Mouse (Mus musculus) lung, adult 18-20 months (tissue): Measurements from ENCODE around the gene Ankrd13a.
"Not testable (repeated sequence)": the region's sequence is repeated elsewhere in the genome, so short reads cannot be mapped to it uniquely, and the experiment has no call there.

Experiments
- DNase-seq, 2 experiments: peaks; one replicate each; pipeline ENCODE4 v3.0.0; 2022; ENCODE audit warnings: mixed read lengths in 2 of 2

Gene Ankrd13a

DNA sequence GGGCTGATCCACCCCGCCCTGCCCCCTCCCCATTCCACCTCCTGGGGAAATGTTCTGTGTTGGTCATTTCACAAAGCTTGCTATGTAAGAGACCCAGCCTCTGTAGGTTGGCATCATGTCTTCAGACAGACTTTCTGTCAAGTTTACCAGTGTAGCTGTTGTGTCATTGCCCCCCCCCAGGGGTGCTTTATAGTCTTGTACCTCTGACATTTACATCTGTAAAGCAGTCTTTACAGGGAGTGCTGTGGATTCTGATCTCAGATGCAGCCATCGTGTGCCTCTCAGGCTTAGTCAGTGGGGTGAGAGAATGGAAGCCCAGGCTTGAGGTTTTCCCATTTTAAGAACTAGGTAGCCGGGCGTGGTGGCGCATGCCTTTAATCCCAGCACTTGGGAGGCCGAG, 27.4 kb downstream of the Ankrd13a start:
- DNase-seq, result no peak

DNA sequence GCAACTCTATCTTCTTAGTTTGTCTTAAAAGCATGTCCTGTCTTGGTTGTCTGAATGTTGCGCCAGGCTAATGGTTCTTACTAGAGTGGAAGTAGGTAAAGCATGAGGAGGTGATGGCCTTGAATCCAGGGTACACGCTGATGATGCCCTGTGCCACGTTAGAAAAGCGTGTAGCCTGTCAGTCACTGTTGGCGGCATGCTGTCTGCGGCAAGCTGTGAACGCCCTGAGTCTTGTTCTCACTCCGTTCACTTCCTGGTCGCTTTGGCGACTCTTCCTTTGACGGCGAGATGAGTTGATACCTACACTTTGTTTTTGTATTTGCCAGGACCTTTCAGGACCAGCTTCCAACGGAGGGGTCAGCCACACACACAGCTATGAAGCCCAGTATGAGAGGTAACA, 28.8 kb downstream of the Ankrd13a start:
- no peak for DNase-seq

DNA sequence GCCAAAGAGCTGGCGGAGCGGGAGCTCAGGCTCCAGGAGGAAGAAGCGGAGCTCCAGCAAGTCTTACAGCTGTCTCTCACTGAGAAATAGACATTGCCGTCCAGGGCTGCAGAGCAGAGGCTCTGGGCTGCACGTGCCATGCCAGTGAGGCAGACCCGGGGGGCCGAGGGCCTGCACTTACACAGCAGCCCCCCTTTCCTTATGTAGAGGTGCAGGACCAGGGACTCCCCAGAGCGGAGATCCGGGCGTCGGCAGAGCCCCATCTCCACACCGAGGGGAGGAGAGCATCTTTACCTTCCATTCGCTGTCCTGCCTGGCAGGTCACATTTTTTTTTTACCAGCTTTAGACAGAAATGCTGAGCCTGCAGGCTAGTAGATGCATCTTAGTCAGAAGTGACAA, 29.9 kb downstream of the Ankrd13a start:
- no peak for DNase-seq

DNA sequence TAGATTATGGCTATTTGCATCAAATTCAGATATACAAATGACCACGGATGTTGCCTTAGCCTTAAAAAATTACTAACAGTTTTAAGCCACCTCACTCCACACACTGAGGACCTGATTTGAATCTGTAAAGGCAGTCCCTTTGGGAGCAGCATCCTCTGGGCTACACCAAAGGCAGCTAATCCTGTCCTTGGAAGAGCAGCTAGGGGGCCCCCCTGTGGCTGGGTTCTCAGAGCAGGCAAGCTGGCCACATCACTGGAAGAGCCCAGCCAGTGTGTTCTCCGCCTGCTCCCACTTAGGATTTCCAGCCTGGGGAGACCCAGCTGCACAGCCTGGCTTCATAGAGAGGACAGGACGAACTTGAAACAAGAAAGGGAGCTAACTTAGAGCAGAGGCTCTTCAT, 30.5 kb downstream of the Ankrd13a start:
- peak; percentile 54 to 65 for DNase-seq

DNA sequence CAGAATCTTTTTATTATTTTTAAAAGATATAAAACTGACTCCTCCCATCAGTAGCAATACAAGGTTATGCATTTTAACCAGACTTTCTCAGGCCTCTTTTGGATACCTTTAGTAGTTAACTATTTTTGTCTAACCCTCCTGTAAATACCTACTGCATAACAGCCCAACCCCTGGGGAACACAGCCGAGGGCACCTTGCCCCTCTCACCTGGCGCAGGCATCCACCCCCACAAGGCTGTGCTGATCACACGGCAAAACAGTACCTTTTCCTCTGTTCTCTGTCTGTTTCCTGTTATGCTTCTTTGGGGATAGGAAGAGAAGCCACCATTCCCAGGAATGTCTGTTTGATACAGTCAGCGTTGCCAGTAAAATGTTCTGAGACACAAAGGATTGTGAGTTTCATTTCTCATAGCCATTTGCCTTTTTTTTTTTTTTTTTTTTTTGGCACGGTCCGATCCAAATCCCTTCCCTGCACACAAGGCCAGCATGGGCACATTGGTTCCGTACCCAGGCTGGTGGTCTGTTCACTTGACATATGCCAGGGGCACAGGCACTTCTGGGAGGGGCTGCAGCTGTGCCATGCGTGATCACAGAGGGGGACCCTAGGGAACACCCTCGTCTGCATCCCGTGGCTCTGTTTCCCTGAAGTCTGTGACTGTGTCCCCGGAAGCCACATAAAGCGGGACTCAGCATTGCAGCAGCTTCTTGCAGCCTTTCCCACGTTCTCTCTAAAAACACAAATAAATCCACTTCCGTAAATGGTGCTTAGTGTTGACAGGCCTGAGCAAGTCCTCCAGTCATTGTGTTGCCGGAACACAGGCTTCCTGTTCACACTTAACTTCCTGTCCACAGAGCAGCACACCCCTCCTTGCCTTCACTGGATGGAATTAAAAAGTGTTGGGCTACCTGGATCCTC, 31.2 kb downstream of the Ankrd13a start:
- DNase-seq, result no peak

DNA sequence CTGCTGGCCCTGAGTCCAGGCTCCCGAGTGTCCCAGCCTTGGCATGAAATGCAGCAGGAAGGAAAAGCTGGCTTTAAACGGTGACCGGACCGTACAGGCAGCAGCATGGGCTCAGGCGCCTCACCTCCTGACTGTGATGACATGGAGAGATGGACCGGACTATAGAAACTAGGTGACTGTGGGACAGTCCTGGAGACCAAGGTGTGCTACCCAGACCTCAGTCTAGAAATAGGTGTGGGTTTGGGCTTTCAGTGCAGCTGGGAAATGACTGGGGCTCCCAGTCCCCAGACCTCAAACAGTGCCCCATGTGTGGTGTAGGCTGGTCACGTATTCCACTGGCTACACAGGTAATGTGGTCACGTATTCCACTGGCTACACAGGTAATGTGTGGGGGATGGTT, 32.2 kb downstream of the Ankrd13a start:
- no peak for DNase-seq

DNA sequence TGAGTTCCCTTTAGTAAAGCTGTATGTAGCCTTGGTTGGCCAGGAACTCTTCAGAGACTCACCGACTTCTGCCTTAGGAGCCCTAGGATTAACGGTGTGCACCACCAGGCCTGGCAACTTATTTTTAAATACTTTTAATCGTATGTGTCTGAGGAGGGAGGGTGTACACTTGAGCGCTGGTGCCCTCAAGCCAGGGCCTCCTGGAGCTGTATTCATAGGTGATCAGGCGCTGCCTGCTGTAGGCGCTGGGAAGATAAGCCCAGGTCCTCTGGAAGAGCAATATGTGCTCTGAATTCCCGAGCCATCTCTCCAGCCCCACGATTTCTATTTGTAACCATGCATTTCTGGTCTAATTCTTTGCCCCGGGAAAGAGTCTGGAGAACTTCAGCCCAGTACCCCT, 32.6 kb downstream of the Ankrd13a start:
- no peak for DNase-seq

DNA sequence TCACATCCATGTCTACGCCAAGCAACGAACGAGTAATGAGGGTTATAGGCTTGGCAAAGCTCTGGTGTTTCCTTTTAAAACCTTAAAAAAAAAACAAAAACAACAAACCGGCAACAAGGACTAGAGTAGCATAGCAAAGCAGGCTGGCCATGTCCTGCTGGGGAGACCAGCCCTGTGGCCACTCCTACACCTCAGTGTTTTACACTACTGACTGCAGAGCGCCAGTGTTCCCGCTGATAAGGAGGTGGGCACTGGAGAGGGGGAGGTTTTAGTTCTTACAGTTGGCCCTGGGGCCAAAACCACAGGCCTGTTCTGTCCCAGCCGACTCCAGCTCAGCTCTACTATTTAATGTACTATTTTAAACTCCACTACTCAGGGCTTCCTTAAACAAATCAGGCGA, 33.0 kb downstream of the Ankrd13a start:
- DNase-seq, result no peak

DNA sequence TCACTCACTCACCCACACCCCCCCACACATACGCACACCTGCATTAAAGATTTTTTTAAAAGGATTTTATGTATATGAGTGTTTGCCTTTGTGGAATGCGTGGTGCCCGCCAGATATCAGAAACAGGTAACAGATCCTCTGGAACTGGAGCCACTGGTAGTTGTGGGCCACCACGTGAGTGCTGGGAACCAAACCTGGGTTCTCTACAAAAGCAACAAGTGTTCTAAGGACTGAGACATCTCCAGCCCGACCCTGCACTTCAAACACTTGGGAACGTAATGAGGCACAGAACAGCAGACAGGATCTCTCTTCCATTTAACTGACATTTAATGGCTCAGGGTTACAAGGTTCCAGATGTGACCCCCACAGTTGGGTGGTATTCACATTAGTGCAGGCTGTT, 33.4 kb downstream of the Ankrd13a start:
- DNase-seq, result no peak

DNA sequence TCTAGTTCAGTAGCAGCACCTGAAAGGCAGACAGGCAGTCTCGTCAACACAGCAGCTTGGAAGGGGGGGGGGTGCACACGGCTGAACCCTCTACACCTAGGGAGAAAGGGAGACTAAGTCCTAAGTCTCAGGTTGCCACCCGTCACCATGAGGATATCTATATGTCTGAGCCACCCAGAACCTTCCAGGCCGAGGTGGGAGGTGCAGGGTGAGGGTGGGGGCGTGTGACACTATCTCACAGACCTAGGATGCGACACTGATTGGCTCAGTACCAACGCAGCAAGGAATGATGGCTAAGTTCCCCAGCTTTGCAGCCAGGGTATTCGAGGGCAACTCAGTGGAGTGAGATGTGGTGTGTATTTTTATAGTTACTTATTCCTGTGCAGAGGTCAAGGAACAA, 33.9 kb downstream of the Ankrd13a start:
- DNase-seq, result no peak

DNA sequence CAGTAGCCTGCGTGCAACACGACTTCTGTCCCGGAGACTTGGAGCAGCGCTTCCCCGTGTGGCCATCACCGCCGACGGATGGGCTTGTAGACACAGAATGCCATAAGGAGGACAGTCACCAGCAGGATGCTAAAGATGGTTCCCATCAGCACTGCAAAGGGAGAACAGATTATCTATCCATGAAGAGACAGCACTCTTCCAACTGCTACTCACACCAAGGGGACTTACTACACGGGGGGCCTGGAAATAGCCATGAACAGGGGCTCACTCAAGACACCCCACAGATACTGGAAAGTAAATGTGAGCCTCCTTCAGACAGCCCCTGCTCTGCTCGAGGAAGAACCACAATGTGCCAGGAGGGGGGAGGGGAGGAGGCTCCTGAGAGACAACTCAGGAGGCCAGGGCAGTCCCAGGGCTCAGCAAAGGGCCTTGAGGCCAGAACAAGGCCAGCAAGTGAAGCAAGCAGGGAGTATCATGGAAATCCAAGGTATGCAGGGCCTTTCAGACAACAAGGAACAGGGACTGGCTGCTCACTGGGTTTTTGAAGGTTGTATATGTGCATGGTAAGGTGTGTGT, 34.8 kb downstream of the Ankrd13a start:
- no peak for DNase-seq

DNA sequence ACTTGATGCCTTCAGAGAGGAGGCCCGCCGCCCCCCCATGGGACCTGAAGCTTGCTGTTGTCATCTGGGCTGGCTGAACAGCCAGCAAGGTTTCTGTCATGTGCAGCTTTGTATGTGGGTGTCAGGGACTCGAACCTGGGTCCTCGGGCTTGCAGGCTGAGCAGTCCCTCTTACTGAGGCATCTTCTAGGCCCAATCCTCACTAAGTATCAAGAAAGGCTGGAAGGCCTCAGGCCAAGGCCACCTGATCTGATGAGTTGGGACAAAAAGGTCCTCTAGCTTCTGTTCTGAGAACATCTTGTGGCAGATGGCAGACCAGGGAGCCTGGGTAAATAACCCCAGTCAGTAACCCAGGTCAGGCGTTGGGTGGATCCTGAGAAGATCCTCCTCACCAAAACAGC, 35.3 kb downstream of the Ankrd13a start:
- DNase-seq, result no peak

DNA sequence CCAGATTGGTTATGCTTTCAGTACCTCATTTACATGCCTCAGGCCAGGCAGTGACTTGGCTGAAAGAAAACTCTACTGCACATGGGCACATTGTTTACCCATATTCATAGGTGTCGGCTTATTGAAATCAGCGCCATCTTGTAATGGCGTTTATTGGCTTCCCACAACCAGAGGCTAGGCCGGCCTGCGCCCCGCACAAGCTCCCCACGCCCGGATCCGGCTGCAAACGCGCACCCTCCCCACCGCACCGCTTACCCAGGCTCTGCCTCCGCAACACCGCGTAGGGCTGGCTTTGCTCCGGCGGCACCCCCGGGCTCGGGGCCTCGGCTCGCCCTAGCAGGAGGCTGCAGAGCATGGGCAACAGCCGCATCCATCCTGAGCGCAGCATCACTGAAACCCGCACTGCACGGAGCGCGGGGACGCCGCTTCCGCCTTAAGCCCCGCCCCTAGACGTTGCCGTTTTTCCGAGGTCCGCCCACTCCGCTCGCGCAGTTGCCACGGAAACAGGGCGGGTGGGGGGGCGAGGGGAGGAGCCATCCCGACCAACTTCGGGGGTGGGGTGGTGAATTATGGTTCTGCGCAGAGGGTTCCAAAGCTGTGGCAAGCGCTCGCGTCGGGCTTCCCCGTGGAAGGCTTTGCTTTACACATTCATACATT, 39.2 kb downstream of the Ankrd13a start:
- DNase-seq, result peak; percentile 80 to 82

DNA sequence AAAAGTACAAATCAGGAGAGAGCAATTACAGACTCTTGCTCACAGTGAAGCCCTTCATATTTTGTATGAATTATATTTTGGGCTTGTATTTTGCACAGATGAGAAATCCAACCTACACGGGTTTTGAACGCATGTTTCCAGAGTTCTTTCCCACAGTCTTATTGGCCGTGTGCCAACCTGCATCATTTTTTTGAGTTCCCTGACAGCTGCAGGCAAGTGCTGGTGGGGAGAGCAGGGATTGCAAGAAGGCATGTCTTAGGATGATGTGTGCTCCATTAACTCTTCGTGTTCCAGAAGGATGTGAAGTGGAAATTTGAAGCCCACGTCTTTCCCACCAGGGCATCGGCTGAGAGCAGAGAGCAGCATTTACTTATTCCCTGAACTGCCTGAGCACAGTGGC, 42.1 kb downstream of the Ankrd13a start:
- no peak for DNase-seq

DNA sequence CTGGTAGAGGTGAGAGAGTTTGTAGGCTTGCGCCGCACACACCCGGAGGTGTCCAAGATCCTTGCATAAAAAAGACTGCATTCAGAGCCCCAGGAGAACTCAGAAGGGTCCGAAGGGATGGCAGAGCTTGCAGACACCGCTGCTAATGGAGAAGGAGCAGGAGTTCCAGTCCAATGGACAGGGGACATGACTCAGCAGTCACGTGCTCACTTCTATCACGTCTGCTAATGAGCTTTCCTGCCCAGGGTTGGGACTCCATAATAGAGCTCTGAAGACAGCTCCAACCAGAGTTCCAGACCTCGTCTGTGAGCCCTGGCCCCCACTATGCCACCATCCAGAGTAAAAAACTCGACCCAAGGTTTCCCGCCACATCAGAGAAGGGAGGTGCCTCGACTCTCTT, 43.6 kb downstream of the Ankrd13a start:
- no peak for DNase-seq

DNA sequence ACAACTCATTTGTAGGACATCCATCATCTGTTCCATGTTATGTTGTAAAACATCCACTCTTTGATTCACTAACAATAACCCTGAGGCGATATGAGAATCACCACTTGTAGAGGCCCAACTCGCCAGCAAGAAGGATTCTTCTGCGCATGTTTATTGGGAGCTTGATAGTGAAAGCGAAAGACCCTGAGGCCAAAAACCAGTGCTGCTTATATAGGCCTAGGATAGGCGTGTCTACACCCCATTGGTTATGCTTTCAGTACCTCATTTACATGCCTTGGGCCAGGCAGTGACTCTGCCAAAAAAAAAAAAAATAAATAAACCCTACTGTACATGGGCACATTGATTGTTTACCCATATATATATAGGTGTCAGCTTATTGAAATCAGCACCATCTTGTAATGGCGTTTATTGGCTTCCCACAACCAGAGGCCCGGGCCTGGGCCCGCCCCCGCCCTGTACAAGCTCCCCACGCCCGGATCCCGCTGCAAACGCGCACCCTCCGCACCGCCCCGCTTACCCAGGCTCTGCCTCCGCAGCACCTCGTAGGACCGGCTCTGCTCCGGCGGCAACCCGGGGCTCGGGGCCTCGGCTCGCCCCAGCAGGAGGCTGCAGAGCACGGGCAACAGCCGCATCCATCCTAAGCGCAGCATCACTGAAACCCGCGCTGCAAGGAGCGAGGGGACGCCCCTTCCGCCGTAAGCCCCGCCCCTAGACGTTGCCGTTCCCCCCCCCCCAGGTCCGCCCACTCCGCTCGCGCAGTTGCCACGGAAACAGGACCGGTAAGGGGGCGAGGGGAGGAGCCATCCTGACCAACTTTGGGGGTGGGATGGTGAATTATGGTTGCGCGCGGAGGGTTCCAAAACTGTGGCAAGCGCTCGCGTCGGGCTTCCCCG, 48.6 kb downstream of the Ankrd13a start, which contains the start of gene 1500011B03Rik:
Gene 1500011B03Rik, minus strand, starts transcription at position 673 of the 893 bp plus-strand sequence.
- DNase-seq, result peak; percentile 50 to 64

DNA sequence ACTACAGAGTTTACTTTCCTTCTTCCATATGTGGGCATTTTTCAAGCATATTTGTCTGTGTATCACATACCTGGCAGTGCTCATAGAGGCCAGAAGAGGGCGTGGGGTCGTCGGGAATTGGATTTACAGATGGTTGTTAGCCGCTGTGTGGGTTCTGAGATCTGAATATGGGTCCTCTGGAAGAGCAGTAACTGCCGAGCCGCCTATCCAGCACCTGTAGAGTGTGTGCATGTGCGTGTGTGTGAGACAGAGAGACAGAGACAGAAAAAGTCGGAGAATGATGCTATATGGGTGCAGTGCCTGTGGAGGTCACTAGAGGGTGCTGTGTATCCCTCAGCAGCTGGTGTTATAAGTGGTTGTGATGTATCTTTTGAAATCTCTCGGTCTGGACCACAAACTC, 49.7 kb downstream of the Ankrd13a start:
- peak; percentile 27 to 38 for DNase-seq

DNA sequence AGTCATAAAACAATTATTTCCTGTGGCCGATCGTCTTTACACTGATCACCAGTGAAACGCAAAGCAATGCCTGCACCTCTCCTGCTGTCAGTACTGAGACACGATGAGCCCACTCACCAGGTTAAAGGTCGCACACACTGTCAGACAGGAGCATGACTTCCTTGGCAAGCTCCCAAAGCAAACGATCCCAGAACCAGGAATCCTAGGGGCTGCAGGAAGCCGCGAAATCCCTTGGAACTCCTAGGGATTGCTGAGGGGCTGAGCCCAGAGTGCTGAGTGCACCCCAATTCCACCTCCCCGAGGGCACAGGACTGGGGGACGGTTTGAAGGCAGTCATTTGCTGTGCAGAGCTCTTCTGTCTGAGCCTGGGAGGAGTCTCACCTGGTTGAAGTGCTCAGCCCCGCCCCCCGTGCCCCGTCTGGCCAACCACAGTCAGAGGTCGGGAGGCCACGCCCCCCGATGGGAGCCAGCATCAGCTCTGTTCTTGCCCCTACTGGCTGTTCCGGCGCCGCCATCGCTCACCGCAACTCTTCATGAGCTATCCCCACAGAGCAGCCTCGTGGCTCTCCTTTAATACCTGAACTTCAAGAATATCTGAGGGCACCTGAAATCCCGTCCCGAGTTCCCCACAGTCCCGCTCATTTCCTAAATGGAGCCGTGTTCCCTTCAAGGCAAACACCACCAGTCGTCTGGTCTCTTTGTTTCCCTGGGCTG, 51.7 kb downstream of the Ankrd13a start:
- DNase-seq, result peak; percentile 74 to 75

DNA sequence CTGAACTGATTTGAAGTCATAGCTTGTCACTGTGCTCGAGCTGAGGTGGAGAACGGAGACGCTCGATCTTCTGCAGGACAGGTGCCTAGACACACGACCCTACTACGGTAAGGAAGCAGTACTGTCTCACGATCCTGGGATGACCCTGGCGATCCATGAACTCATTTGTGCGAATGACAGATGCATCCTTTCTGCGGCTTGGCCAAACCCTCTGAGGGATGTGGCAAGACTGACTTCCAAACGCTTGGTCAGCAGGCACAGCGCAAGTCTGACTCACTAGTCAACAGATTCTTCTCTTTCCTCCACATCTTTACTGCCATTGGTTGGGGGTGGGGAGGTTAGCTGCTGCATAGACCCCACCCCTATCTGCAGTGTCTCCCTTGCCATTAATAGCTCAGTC, 53.0 kb downstream of the Ankrd13a start:
- DNase-seq, result no peak

DNA sequence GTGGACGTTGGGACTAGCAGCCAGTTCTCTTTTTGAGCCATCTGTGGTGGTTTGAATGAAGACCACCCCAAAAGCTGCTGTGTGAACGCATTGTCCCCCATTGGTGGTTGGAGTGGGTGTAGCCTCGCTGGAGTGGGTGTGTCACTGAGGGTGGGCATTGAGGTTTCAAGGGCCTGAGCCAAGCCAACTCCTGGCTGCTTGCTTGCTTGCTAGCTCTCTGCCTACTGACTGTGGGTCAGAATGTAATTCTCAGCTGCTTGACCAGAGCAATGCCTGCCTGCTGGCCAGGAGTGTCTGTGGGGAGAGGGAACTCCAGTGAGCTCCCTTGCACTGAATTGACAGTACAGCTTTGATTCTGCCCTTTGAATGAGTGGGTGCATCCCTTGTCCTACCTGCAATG, 55.3 kb downstream of the Ankrd13a start:
- DNase-seq, result no peak

DNA sequence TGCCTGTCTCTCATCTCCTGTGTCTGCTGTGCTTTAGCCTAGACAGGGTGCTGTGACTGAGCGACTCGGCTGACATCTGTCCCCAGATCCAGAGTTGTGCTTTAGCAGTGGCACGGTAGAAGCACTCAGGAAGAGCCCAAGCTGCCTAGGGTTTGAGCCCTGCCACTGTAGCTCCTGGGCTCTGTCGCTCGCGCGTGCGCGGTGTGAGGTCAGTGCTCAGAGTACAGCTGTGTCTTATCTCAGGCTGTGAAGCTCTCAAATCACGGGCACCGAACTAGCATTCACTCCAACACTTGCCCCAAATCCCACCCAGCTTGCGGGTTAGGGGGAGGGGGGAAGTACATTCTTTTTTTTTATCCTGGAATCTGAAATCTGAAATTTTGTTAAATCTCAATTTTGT, 62.4 kb downstream of the Ankrd13a start:
- DNase-seq, result no peak

DNA sequence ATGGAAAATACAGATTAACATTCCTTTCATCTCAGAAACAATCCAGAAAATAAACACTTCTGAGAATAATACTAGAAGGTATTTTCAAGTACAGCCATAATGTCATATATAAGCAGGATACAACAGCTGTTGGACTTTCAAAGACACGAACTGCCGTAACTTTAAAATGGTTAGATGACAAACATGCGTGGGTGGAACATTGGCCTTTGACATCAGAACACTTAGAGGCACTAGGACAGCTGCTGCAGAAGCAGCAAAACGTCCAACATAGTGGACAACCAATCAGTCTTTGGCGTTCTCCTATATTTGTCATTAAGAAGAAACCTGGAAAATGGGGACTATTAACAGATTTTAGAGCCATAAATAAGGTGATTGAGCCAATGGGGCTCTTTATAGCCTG, 66.0 kb downstream of the Ankrd13a start:
- not testable (repeated sequence) for DNase-seq
